Mouse (Mus musculus) G1E (cell line): Measurements from ENCODE around the gene Dlk1.

ENCODE experiments used
- CTCF ChIP-seq: IDR thresholded peaks from 2 replicates; pipeline ENCODE4 v1.5.1; 2012; ENCODE audit warnings: low read depth, low read length, inconsistent platforms, mixed read lengths
- GATA1 ChIP-seq: IDR thresholded peaks from 2 replicates; pipeline ENCODE4 v1.6.1; 2012; ENCODE audit warnings: borderline replicate concordance, low read length, inconsistent platforms, mixed read lengths
- POLR2AphosphoS5 ChIP-seq: IDR thresholded peaks from 2 replicates; pipeline ENCODE4 v1.6.1; 2012; ENCODE audit warnings: low read depth, low read length, inconsistent platforms; ENCODE audit not compliant: insufficient replicate concordance
- TAL1 ChIP-seq: conservative IDR thresholded peaks from 2 replicates; pipeline ENCODE4 v1.6.1; 2012; ENCODE audit warnings: low read depth, low read length, inconsistent platforms, mixed read lengths

GRCm38 (mm10) chr12:109453065-109453997 lies 708 bp downstream of the Dlk1 start:
- TF ChIP-seq CTCF (no peak), TAL1 (no peak), GATA1 (no peak), POLR2AphosphoS5 (no peak)
